Mouse (Mus musculus): Measurements from ENCODE around the gene Gm48551. TPM values are rescaled to one million over a fixed set of nuclear protein-coding genes. Genes with fewer than 3 reads are reported as not detected.

Gene Gm48551
- polyA plus RNA-seq, 1 experiment from 2014 or later = 8.8 TPM

DNA sequence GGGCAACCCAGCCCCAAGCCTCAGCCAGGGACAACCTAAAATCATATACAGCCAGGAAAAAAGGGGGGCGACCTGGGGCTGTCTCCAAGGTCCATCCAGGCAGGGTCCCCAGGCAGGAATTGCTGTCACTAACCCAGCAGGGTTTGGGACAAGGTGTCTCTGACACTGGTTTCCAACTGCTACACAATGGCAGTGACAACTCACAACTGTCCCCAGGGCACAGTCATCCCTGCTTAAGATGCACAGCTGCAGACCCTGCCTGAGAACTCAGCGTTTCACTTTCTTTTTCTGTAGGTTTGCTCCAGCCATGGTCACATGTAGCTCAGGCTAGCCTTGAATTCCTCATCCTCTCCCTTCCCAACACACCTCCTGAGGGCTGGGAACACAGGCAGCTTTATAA is 44.8 kb downstream of the Gm48551 start:
- Histone ChIP-seq H3K4me1 (replicated peaks; ENCODE audit: control insufficient read depth, insufficient read depth, low read length) (peaks cover 59% of the 10 kb centered on the region), H3K27me3 (replicated peaks; ENCODE audit: control insufficient read depth, insufficient read depth, low read length) (peaks cover 3% of the 10 kb centered on the region; the same call in 1 of the 2 replicates), H3K4me2 (ENCODE audit: low read length) (no peak overlapping the region), H3K9me3 (ENCODE audit: control insufficient read depth, low read length) (no peaks in the 10 kb centered on the region), H3K9ac (replicated peaks; ENCODE audit: low read depth, low read length) (no peak overlapping the region), H3K27ac (ENCODE audit: low read length) (no peak overlapping the region), H3K36me3 (ENCODE audit: control insufficient read depth, insufficient read depth) (no peaks in the 10 kb centered on the region), H3K4me3 (replicated peaks; ENCODE audit: low read length) (no peak overlapping the region)
- ATAC-seq = no peak
- WGBS = 33% methylated on average over 2 of the region's 2 CpGs

DNA sequence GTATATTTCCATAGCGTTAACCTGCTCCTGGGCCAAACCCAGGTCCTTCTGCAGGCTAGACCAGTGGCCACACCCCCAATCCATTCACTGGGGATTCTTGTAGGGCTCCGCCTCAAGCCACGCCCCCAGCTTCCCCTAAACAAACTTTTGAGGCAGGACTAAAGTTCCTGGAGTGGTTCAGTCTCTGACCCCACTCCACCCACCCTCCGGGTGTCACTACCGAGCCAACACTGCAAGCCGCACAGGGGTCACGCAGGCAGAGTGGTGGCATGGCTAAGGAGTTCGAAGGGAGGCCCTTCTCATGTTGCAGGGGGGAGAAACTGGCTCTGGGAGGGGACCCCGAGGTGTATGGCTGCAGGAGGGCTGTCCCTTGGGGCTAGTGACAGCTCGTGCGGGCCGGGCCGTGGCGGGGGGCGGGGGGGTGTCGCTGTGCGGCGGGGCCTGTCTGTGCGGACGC is 45.4 kb downstream of the Gm48551 start:
- Histone ChIP-seq H3K36me3 (ENCODE audit: control insufficient read depth, insufficient read depth) (no peaks in the 10 kb centered on the region), H3K27me3 (replicated peaks; ENCODE audit: control insufficient read depth, insufficient read depth, low read length) (peaks cover 3% of the 10 kb centered on the region; the same call in 1 of the 2 replicates), H3K4me2 (ENCODE audit: low read length) (peak overlapping the region; percentile 85), H3K27ac (ENCODE audit: low read length) (peak overlapping the region; percentile 94), H3K9ac (replicated peaks; ENCODE audit: low read depth, low read length) (peak overlapping the region; percentile 85), H3K4me3 (replicated peaks; ENCODE audit: low read length) (peak overlapping the region; percentile 81), H3K4me1 (replicated peaks; ENCODE audit: control insufficient read depth, insufficient read depth, low read length) (peaks cover 58% of the 10 kb centered on the region), H3K9me3 (ENCODE audit: control insufficient read depth, low read length) (no peaks in the 10 kb centered on the region)
- 0% methylated on average over 16 of the region's 20 CpGs for WGBS
- peak; percentile 1; the same call in 1 of the 2 replicates for ATAC-seq

DNA sequence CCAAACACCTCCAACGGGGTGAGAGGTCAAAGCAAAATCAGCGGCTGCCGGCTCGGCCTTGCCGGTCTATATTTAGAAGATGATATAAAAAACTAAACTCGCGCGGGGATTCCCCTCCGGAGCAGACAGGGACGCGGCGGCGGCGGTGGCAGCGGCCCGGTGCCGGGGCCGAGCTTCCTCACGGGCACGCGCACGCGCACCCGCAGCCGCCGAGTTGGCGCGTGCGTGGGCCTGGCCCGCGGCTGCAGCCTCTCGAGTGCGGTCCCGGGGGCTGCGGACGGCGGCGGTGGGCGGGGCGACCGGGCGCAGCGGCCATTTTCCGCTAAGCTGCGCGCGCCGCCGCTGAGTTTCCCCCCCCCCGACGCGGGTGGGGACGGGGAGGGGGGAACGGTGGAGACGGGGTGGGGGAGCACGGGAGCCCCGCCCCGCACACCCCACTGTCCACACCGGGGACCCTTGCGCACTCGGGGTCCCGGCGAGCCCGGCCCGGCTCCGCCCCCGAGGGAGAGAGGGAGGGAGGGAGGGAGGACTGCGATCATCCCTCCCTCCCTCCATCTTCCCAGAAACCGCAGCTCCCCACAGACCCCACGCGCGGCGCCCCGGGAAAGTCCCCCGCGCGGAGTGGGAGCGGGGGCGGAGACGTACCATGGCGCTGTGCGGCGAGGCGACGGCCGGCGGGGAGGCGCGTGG is 46.0 kb downstream of the Gm48551 start:
- Histone ChIP-seq H3K36me3 (ENCODE audit: control insufficient read depth, insufficient read depth) (no peaks in the 10 kb centered on the region), H3K9me3 (ENCODE audit: control insufficient read depth, low read length) (no peaks in the 10 kb centered on the region), H3K4me2 (ENCODE audit: low read length) (peak overlapping the region; percentile 85), H3K9ac (replicated peaks; ENCODE audit: low read depth, low read length) (peak overlapping the region; percentile 85), H3K27me3 (replicated peaks; ENCODE audit: control insufficient read depth, insufficient read depth, low read length) (peaks cover 3% of the 10 kb centered on the region; the same call in 1 of the 2 replicates), H3K4me3 (replicated peaks; ENCODE audit: low read length) (peak overlapping the region; percentile 81), H3K4me1 (replicated peaks; ENCODE audit: control insufficient read depth, insufficient read depth, low read length) (peaks cover 58% of the 10 kb centered on the region), H3K27ac (ENCODE audit: low read length) (peak overlapping the region; percentile 94)
- 0% methylated on average over 45 of the region's 89 CpGs for WGBS
- peak; percentile 18; the same call in 1 of the 2 replicates for ATAC-seq

DNA sequence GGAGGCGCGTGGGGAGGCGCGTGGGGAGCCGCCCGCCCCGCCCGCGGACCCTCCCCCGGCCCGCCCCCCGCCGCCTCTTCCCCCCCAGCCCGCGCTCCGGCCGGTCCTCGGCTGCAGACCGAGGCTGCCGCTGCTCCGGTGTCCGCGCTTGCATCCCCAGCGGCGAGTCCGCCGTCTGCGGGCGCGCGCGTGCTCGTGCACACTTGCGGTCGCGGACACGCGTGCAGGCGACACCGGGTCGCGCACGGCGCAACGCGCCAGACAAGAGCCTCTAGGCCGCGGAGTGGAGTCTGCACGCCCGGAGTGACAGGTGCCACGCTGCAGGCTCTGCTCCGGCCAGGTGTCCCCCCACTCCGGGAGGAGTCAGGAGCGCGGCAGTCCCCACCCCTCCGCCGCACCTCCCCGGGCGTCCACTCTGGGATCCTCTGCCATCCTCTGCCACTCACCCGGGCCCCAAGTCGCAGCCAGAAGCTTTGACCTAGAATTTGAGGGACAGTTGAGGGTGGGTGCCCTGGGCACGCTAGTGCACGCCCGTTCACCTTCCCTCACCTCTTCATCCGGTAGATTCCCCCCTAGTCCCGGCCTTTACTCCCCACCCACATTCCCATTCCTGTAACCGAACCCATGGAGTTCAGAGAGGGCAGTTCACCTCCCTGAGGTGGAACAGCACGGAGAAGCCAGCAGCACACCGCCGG is 46.7 kb downstream of the Gm48551 start:
- ATAC-seq = peak; percentile 6
- peak overlapping the region; percentile 85 for H3K4me2 ChIP-seq (ENCODE audit: low read length)
- H3K27me3 ChIP-seq (replicated peaks; ENCODE audit: control insufficient read depth, insufficient read depth, low read length) = peaks cover 3% of the 10 kb centered on the region; the same call in 1 of the 2 replicates
- peak overlapping the region; percentile 85 for H3K9ac ChIP-seq (replicated peaks; ENCODE audit: low read depth, low read length)
- H3K4me1 ChIP-seq (replicated peaks; ENCODE audit: control insufficient read depth, insufficient read depth, low read length) = peaks cover 57% of the 10 kb centered on the region
- H3K9me3 ChIP-seq (ENCODE audit: control insufficient read depth, low read length) = no peaks in the 10 kb centered on the region
- peak overlapping the region; percentile 94 for H3K27ac ChIP-seq (ENCODE audit: low read length)
- WGBS = 1% methylated on average over 53 of the region's 70 CpGs
- H3K4me3 ChIP-seq (replicated peaks; ENCODE audit: low read length) = peak overlapping the region; percentile 81
- H3K36me3 ChIP-seq (ENCODE audit: control insufficient read depth, insufficient read depth) = no peaks in the 10 kb centered on the region

DNA sequence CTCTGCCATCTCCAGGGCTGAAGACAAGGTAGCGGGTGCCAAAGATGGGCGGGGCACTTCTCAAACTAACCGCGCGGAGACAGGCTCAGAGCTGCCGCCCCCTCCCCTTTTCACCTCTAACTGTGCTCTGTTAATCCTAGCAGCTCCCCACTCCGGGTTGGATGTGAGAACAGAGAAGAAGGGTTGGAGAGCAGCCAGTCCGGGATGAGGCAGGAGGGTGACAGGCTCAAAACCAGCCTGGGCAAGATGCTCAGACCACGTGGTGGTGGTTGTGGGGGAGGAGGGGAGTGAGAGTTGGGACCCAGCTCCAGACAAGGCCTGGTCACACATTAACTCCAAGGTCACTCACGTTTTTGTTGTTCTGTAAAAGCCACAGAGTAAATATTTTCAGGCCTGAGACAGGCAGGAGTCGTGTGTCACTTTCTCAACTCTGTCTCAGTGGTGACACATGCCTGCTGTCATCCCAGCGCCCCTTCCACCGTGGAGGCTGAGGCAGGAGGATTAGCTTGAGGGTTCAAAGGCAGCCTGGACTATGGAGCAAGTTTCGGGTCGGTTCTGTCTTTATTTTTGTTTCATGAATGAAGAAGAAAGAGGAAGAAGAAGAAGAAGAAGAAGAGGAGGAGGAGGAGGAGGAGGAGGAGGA is 47.4 kb downstream of the Gm48551 start:
- Histone ChIP-seq H3K27ac (ENCODE audit: low read length) (peak overlapping the region; percentile 94), H3K4me1 (replicated peaks; ENCODE audit: control insufficient read depth, insufficient read depth, low read length) (peaks cover 51% of the 10 kb centered on the region), H3K9me3 (ENCODE audit: control insufficient read depth, low read length) (no peaks in the 10 kb centered on the region), H3K4me3 (replicated peaks; ENCODE audit: low read length) (peak overlapping the region; percentile 81), H3K4me2 (ENCODE audit: low read length) (peak overlapping the region; percentile 85), H3K27me3 (replicated peaks; ENCODE audit: control insufficient read depth, insufficient read depth, low read length) (peaks cover 3% of the 10 kb centered on the region; the same call in 1 of the 2 replicates), H3K9ac (replicated peaks; ENCODE audit: low read depth, low read length) (no peak overlapping the region; the same call in 1 of the 2 replicates), H3K36me3 (ENCODE audit: control insufficient read depth, insufficient read depth) (no peaks in the 10 kb centered on the region)
- no peak for ATAC-seq
- 12% methylated on average over 15 of the region's 15 CpGs for WGBS

DNA sequence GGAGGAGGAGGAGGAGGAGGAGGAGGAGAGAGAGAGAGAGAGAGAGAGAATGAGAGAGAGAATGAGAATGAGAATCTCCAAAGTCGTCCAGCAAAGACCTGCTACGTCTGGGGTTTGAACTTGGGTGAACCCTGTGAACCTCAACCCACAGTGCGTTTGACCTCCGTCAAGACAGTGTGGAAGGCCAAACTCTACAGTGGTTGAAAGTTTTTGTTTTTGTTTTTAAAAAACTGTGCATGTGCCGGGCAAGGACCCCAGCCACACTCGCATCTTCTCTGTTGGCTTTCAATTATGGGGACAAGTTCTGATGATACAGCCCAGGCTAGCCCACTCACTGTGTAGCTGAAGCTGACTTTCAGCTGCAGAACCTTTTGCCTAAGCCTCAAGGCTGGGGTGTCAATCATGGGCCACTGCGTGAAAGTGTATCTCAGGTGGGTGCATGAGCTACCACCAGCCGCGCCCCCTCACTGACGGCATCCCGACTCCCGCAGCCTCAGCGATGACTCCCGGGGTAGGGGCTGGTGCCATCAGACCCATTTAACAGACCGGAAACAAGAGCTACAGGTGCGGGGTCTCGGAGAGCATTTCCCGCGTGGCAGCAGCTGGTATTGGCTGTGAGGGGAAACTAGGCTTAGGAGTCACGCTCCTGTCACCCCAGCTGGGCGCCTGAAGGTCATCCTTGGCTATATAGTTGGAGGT is 48.1 kb downstream of the Gm48551 start:
- WGBS = 66% methylated on average over 21 of the region's 21 CpGs
- Histone ChIP-seq H3K9ac (replicated peaks; ENCODE audit: low read depth, low read length) (no peak overlapping the region), H3K4me2 (ENCODE audit: low read length) (peak overlapping the region; percentile 58), H3K27ac (ENCODE audit: low read length) (0 out of 2 replicates have a peak overlapping the region, but pooled peaks have one; percentile 43), H3K4me1 (replicated peaks; ENCODE audit: control insufficient read depth, insufficient read depth, low read length) (peaks cover 44% of the 10 kb centered on the region), H3K36me3 (ENCODE audit: control insufficient read depth, insufficient read depth) (no peaks in the 10 kb centered on the region), H3K4me3 (replicated peaks; ENCODE audit: low read length) (peak overlapping the region; percentile 25), H3K27me3 (replicated peaks; ENCODE audit: control insufficient read depth, insufficient read depth, low read length) (peaks cover 2% of the 10 kb centered on the region; the same call in 1 of the 2 replicates), H3K9me3 (ENCODE audit: control insufficient read depth, low read length) (no peaks in the 10 kb centered on the region)
- ATAC-seq = peak; percentile 0; the same call in 1 of the 2 replicates

DNA sequence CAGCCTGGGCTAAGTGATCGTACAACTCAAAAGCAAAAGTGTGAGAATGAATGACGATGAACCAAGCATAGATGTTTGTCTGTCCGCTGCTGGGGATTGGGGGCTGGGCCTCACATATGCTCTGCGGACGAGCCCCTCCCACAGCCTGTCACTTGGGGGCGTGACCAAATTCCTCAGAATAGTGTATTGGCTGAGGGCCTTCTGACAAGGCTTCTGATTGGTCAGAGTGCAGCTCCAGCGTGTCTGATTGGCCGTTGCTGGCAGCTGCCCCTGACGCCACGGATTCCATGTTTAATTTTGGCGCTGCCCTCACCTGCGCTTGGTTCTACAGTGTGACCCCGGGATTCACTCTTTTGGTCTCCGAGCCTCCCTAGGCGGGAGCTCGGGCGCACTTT is 48.6 kb downstream of the Gm48551 start:
- Histone ChIP-seq H3K27me3 (replicated peaks; ENCODE audit: control insufficient read depth, insufficient read depth, low read length) (no peaks in the 10 kb centered on the region), H3K9me3 (ENCODE audit: control insufficient read depth, low read length) (no peaks in the 10 kb centered on the region), H3K27ac (ENCODE audit: low read length) (peak overlapping the region; percentile 43; the same call in 1 of the 2 replicates), H3K9ac (replicated peaks; ENCODE audit: low read depth, low read length) (peak overlapping the region; percentile 49), H3K4me2 (ENCODE audit: low read length) (peak overlapping the region; percentile 58), H3K4me1 (replicated peaks; ENCODE audit: control insufficient read depth, insufficient read depth, low read length) (peaks cover 43% of the 10 kb centered on the region), H3K4me3 (replicated peaks; ENCODE audit: low read length) (peak overlapping the region; percentile 34), H3K36me3 (ENCODE audit: control insufficient read depth, insufficient read depth) (no peaks in the 10 kb centered on the region)
- 4% methylated on average over 17 of the region's 17 CpGs for WGBS
- peak; percentile 88 for ATAC-seq

DNA sequence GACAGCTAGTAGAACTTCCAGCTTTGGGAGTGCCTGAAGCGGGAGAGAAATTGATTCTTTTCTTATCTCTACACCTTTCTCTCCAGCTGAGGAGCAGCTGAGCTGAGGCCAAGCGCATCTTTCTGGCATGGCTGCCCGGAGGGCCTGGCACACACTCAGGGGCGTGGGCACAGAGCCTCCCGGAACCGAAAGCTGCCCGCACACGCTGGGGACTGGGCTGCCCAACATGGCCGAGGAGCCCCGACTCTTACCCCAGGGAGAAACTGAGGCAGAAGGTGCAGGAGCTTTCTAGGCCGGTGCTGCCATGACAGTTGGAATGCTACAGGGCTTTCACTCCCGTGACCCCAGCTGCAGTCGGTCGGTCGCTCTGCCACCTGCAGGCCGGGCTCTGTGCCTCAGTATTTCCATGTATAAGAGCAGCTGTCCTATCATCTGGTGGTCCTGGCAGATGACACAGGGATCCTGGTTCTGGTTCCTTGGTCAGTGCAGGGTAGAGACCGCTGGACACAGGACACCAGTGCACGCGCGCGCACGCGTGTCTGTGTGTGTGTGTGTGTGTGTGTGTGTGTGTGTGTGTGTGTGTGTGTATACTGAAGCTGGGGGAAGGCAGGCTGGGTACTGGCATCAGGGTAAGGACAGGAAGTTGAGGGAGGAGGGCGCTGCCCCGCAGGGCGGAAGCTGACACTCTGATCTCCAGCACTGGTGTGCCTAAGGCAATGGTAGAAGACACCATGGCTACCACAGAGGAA is 49.4 kb downstream of the Gm48551 start:
- no peaks in the 10 kb centered on the region for H3K27me3 ChIP-seq (replicated peaks; ENCODE audit: control insufficient read depth, insufficient read depth, low read length)
- H3K9ac ChIP-seq (replicated peaks; ENCODE audit: low read depth, low read length) = no peak overlapping the region
- no peak overlapping the region for H3K4me2 ChIP-seq (ENCODE audit: low read length)
- H3K9me3 ChIP-seq (ENCODE audit: control insufficient read depth, low read length) = no peaks in the 10 kb centered on the region
- no peak for ATAC-seq
- H3K27ac ChIP-seq (ENCODE audit: low read length) = no peak overlapping the region
- WGBS = 72% methylated on average over 26 of the region's 26 CpGs
- no peak overlapping the region for H3K4me3 ChIP-seq (replicated peaks; ENCODE audit: low read length)
- H3K4me1 ChIP-seq (replicated peaks; ENCODE audit: control insufficient read depth, insufficient read depth, low read length) = peaks cover 43% of the 10 kb centered on the region
- H3K36me3 ChIP-seq (ENCODE audit: control insufficient read depth, insufficient read depth) = no peaks in the 10 kb centered on the region

Measured in forebrain, embryonic 16.5 days (tissue).